Mouse (Mus musculus) hindbrain, postnatal 0 days (tissue): ENCODE data around the gene Tut1. TPM values are rescaled to one million over a fixed set of nuclear protein-coding genes. Genes with fewer than 3 reads are reported as not detected.
A peak's percentile ranks its signal among the peaks of the same experiment; 100 is the strongest.

ENCODE experiments used
- ATAC-seq: fragments of 200-750 bp; cut with Nextera tagmentation; 2 replicates; pipeline ENCODE4 v1.8.0; 2017; ENCODE audit warnings: mild to moderate bottlenecking, moderate TSS enrichment, moderate library complexity
- DNase-seq: peaks from one replicate; pipeline ENCODE4 v3.0.0-alpha.2; 2015; ENCODE audit warnings: low spot score
- H3K27ac ChIP-seq: fragments of 300-500 bp; sonication (generic); 2 replicates; pipeline ENCODE4 v1.5.1; 2014; ENCODE audit warnings: mild to moderate bottlenecking
- H3K27me3 ChIP-seq: fragments of 300-500 bp; sonication (generic); 2 replicates; pipeline ENCODE4 v1.6.1; 2014; ENCODE audit warnings: low read length, mixed read lengths; ENCODE audit not compliant: insufficient read depth
- H3K36me3 ChIP-seq: fragments of 300-500 bp; sonication (generic); 2 replicates; pipeline ENCODE4 v1.6.1; 2014; ENCODE audit warnings: low read length, mixed read lengths; ENCODE audit not compliant: insufficient read depth
- H3K4me1 ChIP-seq: fragments of 300-500 bp; sonication (generic); 2 replicates; pipeline ENCODE4 v1.6.1; 2014; ENCODE audit warnings: antibody characterized with exemption, low read length, mixed read lengths; ENCODE audit not compliant: insufficient read depth
- H3K4me2 ChIP-seq: fragments of 300-500 bp; sonication (generic); 2 replicates; pipeline ENCODE4 v1.6.1; 2014; ENCODE audit warnings: low read depth, mild to moderate bottlenecking, low read length, moderate library complexity, mixed read lengths
- H3K4me3 ChIP-seq: fragments of 300-500 bp; sonication (generic); 2 replicates; pipeline ENCODE4 v1.5.1; 2014; ENCODE audit warnings: low read length
- H3K9ac ChIP-seq: fragments of 300-500 bp; sonication (generic); replicated peaks from 2 replicates; pipeline ENCODE4 v1.6.1; 2014; ENCODE audit warnings: mild to moderate bottlenecking, low read length, moderate library complexity, mixed read lengths
- H3K9me3 ChIP-seq: fragments of 300-500 bp; sonication (generic); 2 replicates; pipeline ENCODE4 v1.6.1; 2016; ENCODE audit warnings: low read length, mixed read lengths
- CTCF ChIP-seq: IDR thresholded peaks from 2 replicates; pipeline ENCODE4 v1.5.1; 2016; ENCODE audit warnings: antibody characterized with exemption, control low read depth, low read depth
- WGBS: fragments of 180-500 bp; shearing (Covaris S2); extraction: QIAGEN DNeasy Blood & Tissue Kit; methylation state at CpG from one replicate; pipeline ENCODE4 v1.1.7; 2014; 5-methylcytosine and 5-hydroxymethylcytosine counted together
- polyA plus RNA-seq: library from polyadenylated mRNA; unstranded; fragments of >200 nt; fragmentation: Nextera tagmentation; extraction: Ambion mirVana; gene quantifications from 2 replicates; pipeline ENCODE4 v1.2.1, GENCODE M21; 2015
- total RNA-seq: library from RNA; depleted of rRNA; stranded (reverse); fragments of >200 nt; gene quantifications from 2 replicates; pipeline ENCODE4 v1.2.3, GENCODE M21; 2014

Gene Tut1
- total and polyA plus RNA-seq, 2 experiments from 2014 or later, result 16.0 to 23.4 TPM

DNA sequence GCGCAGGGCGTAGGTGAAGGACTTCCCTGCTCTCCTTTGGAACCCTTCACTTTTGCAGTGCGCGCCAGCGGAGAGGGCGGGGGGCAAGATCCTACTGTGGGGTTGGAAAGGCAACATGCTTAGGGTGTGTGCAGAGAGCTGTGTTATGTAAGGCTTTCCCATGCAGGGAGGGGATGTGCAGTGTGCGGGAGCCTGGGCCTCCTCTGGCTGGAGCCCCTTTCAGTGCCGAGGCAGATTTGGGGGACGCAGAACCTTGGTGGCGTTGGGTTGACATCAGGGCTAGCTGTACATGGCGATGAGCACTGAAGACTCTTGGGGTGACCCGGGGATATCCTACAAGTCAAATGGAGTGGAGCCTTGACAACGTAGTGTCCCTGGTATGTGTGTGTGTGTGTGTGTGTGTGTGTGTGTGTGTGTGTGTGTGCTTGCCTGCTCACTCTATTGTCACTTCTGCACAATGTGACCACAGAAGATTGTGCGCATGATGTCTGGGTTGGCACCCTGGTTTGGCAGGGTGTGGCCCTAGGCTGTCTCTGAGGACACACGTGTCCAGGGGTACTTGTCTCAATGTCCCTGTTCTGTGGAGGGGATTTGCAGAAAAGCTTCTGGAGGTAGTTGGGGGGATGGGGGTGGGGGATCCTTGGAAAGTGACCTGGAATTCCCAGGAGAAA is 36.9 kb downstream of the Tut1 start:
- 0 out of 2 replicates have a peak, but pooled peaks cover 3% of the 10 kb centered on the region for H3K4me1 ChIP-seq
- H3K27me3 ChIP-seq, result peaks cover 14% of the 10 kb centered on the region; the same call in 1 of the 2 replicates
- H3K36me3 ChIP-seq, result no peaks in the 10 kb centered on the region
- peak overlapping the region; percentile 33; the same call in 1 of the 2 replicates for H3K9ac ChIP-seq
- peak; percentile 46 for ATAC-seq
- no peaks in the 10 kb centered on the region for H3K9me3 ChIP-seq
- peak overlapping the region; percentile 84 for H3K4me2 ChIP-seq
- peak overlapping the region; percentile 50 for H3K4me3 ChIP-seq
- peak overlapping the region; percentile 4; the same call in 1 of the 2 replicates for H3K27ac ChIP-seq
- 16% methylated on average over 14 of the region's 15 CpGs for WGBS
- no peak for DNase-seq
- no peak for TF ChIP-seq CTCF

- Histone ChIP-seq H3K36me3 (no peaks in the 10 kb centered on the region), H3K4me3 (no peak overlapping the region), H3K4me2 (no peak overlapping the region), H3K27ac (no peak overlapping the region), H3K4me1 (0 out of 2 replicates have a peak, but pooled peaks cover 3% of the 10 kb centered on the region), H3K27me3 (peaks cover 14% of the 10 kb centered on the region; the same call in 1 of the 2 replicates), H3K9ac (no peak overlapping the region), H3K9me3 (no peaks in the 10 kb centered on the region)
- DNase-seq (no peak), ATAC-seq (no peak)
- no peak for TF ChIP-seq CTCF
- 73% methylated on average over 4 of the region's 4 CpGs for WGBS
Observed at GRCm38 (mm10) chr19:8991245-8991870, 37.7 kb downstream of the Tut1 start.

DNA sequence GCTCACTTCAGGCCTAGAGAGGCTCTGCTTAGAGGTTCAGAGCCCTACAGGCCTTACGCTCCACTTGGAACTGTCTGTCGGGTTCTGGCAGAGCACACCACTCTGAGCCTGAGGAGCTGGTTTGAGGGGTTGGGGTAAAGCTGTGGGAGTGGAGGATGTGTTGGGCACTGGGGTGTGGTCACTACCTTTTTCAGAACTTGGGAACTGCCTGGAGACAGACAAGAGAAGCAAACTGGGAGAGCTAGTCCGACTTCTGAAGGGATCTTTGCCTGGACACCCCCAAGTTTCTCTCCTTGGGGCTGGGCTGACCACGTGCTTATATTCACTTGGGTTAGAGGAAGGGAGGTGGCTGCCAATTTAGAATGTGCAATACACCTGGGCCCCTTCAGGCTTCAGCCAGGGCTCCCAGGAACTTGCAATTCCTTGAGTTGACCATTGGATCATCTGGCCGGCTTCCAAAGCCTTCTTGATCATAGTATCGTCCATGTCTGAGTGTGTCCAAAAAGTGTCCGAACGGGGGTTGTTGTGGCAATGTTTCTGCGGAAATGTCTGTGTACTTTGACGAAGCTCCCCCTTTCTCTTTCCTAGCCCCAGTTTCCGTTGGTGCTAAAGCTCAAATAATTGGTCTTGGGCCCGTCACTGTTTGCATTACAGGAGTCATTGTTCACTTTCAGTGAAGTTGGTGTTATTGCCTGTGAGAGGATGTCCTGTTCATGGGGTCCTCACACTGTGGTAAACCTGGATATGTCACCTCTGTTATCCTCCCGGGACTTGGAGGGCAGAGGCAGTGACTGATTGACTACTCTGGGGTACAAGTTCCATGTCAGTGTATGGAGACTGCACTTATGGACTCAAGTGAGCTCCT is 38.5 kb downstream of the Tut1 start:
- ATAC-seq (no peak), DNase-seq (no peak)
- Histone ChIP-seq H3K9me3 (no peaks in the 10 kb centered on the region), H3K36me3 (no peaks in the 10 kb centered on the region), H3K4me3 (no peak overlapping the region), H3K27ac (no peak overlapping the region), H3K4me1 (0 out of 2 replicates have a peak, but pooled peaks cover 3% of the 10 kb centered on the region), H3K4me2 (peak overlapping the region; percentile 31; the same call in 1 of the 2 replicates), H3K9ac (peak overlapping the region; percentile 28; the same call in 1 of the 2 replicates), H3K27me3 (peaks cover 14% of the 10 kb centered on the region; the same call in 1 of the 2 replicates)
- no peak for TF ChIP-seq CTCF
- WGBS, result 79% methylated on average over 13 of the region's 13 CpGs

- peak overlapping the region; percentile 31; the same call in 1 of the 2 replicates for H3K4me2 ChIP-seq
- peak; percentile 73 for ATAC-seq
- 0 out of 2 replicates have a peak, but pooled peaks cover 3% of the 10 kb centered on the region for H3K4me1 ChIP-seq
Observed at GRCm38 (mm10) chr19:8992769-8993624, 39.4 kb downstream of the Tut1 start.

DNA sequence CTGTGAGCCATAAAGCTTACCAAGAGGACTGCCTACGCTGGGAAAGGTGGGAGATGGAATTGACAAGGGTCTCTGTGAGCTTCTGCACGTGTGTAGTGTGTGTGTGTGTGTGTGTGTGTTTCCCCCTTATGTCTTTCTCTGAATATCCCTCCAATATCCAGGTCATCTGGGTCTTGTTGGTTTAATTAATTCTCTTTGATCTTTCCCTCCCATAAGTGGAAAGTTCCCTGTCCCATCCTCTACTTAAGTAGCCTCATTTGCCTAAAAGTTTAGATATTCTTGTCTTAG is 39.9 kb downstream of the Tut1 start:
- DNase-seq (no peak), ATAC-seq (no peak)
- Histone ChIP-seq H3K4me1 (0 out of 2 replicates have a peak, but pooled peaks cover 3% of the 10 kb centered on the region), H3K9me3 (no peaks in the 10 kb centered on the region), H3K27ac (no peak overlapping the region), H3K27me3 (peaks cover 10% of the 10 kb centered on the region; the same call in 1 of the 2 replicates), H3K9ac (no peak overlapping the region), H3K4me3 (no peak overlapping the region), H3K4me2 (no peak overlapping the region), H3K36me3 (no peaks in the 10 kb centered on the region)
- 61% methylated on average over 2 of the region's 2 CpGs for WGBS
- no peak for TF ChIP-seq CTCF

More at GRCm38 (mm10) chr19:8992769-8993624, 39.4 kb downstream of the Tut1 start:
- Histone ChIP-seq H3K27ac (no peak overlapping the region), H3K27me3 (peaks cover 14% of the 10 kb centered on the region; the same call in 1 of the 2 replicates), H3K9me3 (no peaks in the 10 kb centered on the region), H3K36me3 (no peaks in the 10 kb centered on the region), H3K9ac (peak overlapping the region; percentile 28; the same call in 1 of the 2 replicates), H3K4me3 (no peak overlapping the region)
- peak; percentile 84 for TF ChIP-seq CTCF
- peak; percentile 78 for DNase-seq
- 35% methylated on average over 12 of the region's 12 CpGs for WGBS
